Mouse (Mus musculus): Measurements from ENCODE around the gene Tars2. TPM values are rescaled to one million over a fixed set of nuclear protein-coding genes. Genes with fewer than 3 reads are reported as not detected.
"Not testable (repeated sequence)": the region's sequence is repeated elsewhere in the genome, so short reads cannot be mapped to it uniquely, and the experiment has no call there.

Tars2 gene
- polyA plus RNA-seq, 1 experiment from 2014 or later: 28.7 TPM

DNA sequence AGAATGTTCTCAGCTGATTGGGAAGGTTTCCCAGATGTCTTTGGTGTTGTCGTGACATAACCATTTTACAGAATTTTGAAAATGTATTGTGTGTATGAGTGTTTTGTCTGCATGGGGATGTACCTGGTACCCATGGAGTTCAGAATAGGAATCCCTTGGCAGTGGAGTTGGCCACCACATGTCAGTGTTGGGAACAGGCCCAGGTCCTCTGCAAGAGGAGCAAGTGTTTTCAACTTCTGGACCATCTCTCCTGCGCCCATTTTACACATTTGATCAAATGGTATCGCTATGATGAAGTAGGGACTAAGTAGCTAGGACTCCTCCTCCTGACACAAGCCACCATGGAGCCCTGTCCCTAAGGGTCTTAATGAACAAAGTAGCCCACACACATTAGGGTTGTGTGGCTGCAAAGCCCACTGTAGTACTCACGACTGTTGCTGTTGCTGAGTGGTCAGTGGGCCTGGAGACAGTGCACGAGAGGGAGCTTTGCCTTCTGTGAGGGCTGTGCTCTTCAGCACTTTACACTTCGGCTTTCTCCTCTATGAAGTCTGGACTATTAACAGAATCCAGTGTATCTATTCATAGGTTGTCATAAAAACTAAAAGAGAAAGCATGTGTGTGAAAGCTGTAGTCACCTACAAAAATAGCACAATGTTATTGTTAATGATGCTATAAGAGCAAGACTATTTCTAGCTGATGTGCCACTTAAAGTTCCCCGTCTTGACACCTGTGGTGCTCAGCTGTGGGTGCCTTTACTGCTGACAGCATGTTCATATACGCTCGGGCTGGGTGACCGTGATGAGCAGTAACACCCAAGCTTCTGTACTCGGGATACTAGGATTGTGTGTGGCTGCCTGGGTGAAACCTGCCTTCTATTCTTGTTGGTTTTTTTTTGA is 65.0 kb downstream of the Tars2 start:
- Histone ChIP-seq H3K27ac (no peak overlapping the region), H3K4me1 (replicated peaks; ENCODE audit: insufficient read depth, low read length) (peaks cover 11% of the 10 kb centered on the region; the same call in 1 of the 2 replicates), H3K27me3 (ENCODE audit: insufficient read depth, low read length) (no peaks in the 10 kb centered on the region), H3K4me3 (replicated peaks; ENCODE audit: low read depth, low read length) (no peak overlapping the region), H3K36me3 (ENCODE audit: insufficient read depth, low read length) (no peaks in the 10 kb centered on the region), H3K4me2 (ENCODE audit: low read length) (no peak overlapping the region), H3K9ac (ENCODE audit: low read depth, low read length) (no peak overlapping the region), H3K9me3 (replicated peaks; ENCODE audit: low read length) (no peaks in the 10 kb centered on the region)
- WGBS: 92% methylated on average over 11 of the region's 11 CpGs
- TF ChIP-seq CTCF (IDR thresholded peaks at IDR 0.05; ENCODE audit: low read depth): no peak
- ATAC-seq (replicated peaks; ENCODE audit: low FRiP score, low read depth): no peak
- no peak for DNase-seq (ENCODE audit: low spot score)

DNA sequence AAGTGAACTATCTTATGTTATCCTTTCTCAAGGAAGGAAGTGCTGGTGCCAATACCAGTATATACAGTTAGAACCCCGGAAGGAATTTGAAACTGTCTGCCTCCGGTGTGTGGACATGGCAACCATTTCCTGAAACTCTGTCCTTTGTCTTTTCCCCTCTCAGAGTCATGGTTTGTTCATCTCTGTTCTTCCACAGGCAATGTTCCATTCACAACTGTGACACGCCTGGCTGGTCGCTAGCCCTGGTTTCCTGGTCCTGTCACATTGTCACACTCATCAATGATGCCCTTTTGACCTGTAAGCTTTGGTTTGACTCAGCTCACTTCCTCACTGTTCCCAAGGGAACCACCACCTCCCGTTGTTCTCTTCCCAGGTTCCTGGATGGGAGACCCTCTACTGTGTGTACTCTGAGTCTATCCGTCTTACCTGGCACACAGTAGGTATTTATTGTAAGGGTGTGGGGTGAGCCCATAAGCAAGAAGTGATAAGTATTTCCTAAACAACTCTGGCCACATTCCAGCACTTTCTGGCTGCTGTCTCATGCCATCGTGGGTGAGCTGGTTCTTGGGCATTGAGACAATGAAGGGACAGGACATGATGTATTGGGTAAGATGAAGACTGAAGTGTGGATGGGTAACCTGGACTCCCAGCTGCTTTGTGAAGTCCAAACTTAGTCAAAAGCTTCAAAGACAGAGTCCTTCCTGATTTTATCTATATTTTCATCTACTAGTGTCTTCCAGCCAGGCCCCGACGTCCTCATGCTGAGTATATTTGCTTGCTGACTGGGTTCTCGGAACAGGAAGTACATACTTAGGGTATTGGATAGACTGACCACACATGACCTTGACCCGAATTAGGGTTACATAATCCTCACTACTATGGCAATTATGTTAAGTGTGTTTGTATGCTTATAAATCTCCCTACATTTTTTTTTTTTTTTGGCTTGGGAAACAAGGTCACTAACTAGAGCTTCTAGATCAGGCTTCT is 65.9 kb downstream of the Tars2 start:
- 55% methylated on average over 11 of the region's 11 CpGs for WGBS
- no peaks in the 10 kb centered on the region for H3K9me3 ChIP-seq (replicated peaks; ENCODE audit: low read length)
- no peak for TF ChIP-seq CTCF (IDR thresholded peaks at IDR 0.05; ENCODE audit: low read depth)
- H3K27me3 ChIP-seq (ENCODE audit: insufficient read depth, low read length): no peaks in the 10 kb centered on the region
- ATAC-seq (replicated peaks; ENCODE audit: low FRiP score, low read depth) (0 out of 2 replicates have a peak, but pooled peaks have one; percentile 14), DNase-seq (ENCODE audit: low spot score) (no peak)
- no peak overlapping the region for H3K4me3 ChIP-seq (replicated peaks; ENCODE audit: low read depth, low read length)
- peaks cover 14% of the 10 kb centered on the region; the same call in 1 of the 2 replicates for H3K4me1 ChIP-seq (replicated peaks; ENCODE audit: insufficient read depth, low read length)
- no peak overlapping the region for H3K9ac ChIP-seq (ENCODE audit: low read depth, low read length)
- H3K27ac ChIP-seq: peak overlapping the region; percentile 15
- no peak overlapping the region for H3K4me2 ChIP-seq (ENCODE audit: low read length)
- no peaks in the 10 kb centered on the region for H3K36me3 ChIP-seq (ENCODE audit: insufficient read depth, low read length)

DNA sequence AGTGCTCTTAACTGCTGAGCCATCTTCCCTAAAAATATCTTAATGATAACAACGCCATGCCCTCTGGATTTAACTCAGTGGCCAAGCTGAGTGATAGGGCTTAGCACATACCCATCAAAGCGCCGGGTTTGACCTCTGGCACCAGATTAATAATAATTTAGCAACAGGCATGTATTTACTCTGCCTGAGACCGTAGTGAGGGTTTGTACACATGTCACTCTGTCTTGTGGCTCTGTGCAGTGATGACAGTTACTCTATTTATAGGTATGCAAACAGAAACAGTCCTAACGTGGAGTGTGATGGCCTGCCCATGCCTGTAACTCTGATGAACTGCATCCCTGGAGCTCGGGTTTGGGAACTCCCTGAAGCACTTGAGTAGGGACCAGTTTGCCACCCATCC is 67.3 kb downstream of the Tars2 start:
- H3K4me3 ChIP-seq (replicated peaks; ENCODE audit: low read depth, low read length): no peak overlapping the region
- no peak for TF ChIP-seq CTCF (IDR thresholded peaks at IDR 0.05; ENCODE audit: low read depth)
- no peak overlapping the region for H3K4me2 ChIP-seq (ENCODE audit: low read length)
- DNase-seq (ENCODE audit: low spot score): no peak
- no peak overlapping the region for H3K27ac ChIP-seq
- WGBS: 75% methylated on average over 6 of the region's 6 CpGs
- H3K9me3 ChIP-seq (replicated peaks; ENCODE audit: low read length): no peaks in the 10 kb centered on the region
- H3K36me3 ChIP-seq (ENCODE audit: insufficient read depth, low read length): no peaks in the 10 kb centered on the region
- ATAC-seq (replicated peaks; ENCODE audit: low FRiP score, low read depth): no peak
- no peak overlapping the region for H3K9ac ChIP-seq (ENCODE audit: low read depth, low read length)
- no peaks in the 10 kb centered on the region for H3K27me3 ChIP-seq (ENCODE audit: insufficient read depth, low read length)
- peaks cover 23% of the 10 kb centered on the region for H3K4me1 ChIP-seq (replicated peaks; ENCODE audit: insufficient read depth, low read length)

DNA sequence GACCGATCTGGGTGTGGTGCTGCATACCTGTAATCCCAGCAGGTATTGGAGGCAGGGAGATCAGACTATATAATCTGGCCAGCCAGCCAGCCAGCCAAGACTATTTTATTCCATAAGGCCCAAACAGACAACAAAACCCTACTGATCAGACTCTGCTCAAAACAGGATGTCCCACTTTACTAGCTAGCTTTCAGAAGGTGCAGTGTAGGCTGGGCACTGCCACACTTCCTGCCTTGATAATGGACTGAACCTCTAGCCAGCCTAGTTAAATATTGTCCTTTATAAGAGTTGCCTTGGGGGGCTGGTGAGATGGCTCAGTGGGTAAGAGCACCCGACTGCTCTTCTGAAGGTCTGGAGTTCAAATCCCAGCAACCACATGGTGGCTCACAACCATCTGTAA is 69.5 kb downstream of the Tars2 start:
- H3K36me3 ChIP-seq (ENCODE audit: insufficient read depth, low read length); H3K9ac ChIP-seq (ENCODE audit: low read depth, low read length); H3K27me3 ChIP-seq (ENCODE audit: insufficient read depth, low read length); H3K4me2 ChIP-seq (ENCODE audit: low read length); ATAC-seq (replicated peaks; ENCODE audit: low FRiP score, low read depth); DNase-seq (ENCODE audit: low spot score); H3K9me3 ChIP-seq (replicated peaks; ENCODE audit: low read length); H3K4me3 ChIP-seq (replicated peaks; ENCODE audit: low read depth, low read length): not testable (repeated sequence)
- 88% methylated on average over 2 of the region's 2 CpGs for WGBS
- peaks cover 29% of the 10 kb centered on the region for H3K4me1 ChIP-seq (replicated peaks; ENCODE audit: insufficient read depth, low read length)
- H3K27ac ChIP-seq: peak overlapping the region; percentile 3; the same call in 1 of the 2 replicates

Small RNA genes lying within 50 kb of the gene (microRNA-seq; reads per million reads assigned to microRNA genes)
- gene Mir7014: not detected

Other genes starting within 250 kb of the Tars2 start
- gene Ctss, start 233.4 kb downstream of the Tars2 start, polyA plus RNA-seq (2015; fragmentation: Nextera tagmentation; extraction: Ambion mirVana): 22.1 and 24.0 TPM in 2 replicates
- gene Hormad1, start 200.5 kb downstream of the Tars2 start, polyA plus RNA-seq (2015; fragmentation: Nextera tagmentation; extraction: Ambion mirVana): not detected in 2 replicates
- 33.6 and 34.4 TPM in 2 replicates for gene Golph3l, start 171.3 kb downstream of the Tars2 start, polyA plus RNA-seq (2015; fragmentation: Nextera tagmentation; extraction: Ambion mirVana)
- gene Ensa, start 135.2 kb downstream of the Tars2 start, polyA plus RNA-seq (2015; fragmentation: Nextera tagmentation; extraction: Ambion mirVana): 53.8 and 57.3 TPM in 2 replicates
- 60.9 and 70.2 TPM in 2 replicates for gene Mcl1, start 101.4 kb downstream of the Tars2 start, polyA plus RNA-seq (2015; fragmentation: Nextera tagmentation; extraction: Ambion mirVana)
- gene Adamtsl4, start 72.3 kb downstream of the Tars2 start, polyA plus RNA-seq (2015; fragmentation: Nextera tagmentation; extraction: Ambion mirVana): 3.6 TPM in 2 replicates
- 173 and 178 TPM in 2 replicates for gene Ecm1, start 20.6 kb downstream of the Tars2 start, polyA plus RNA-seq (2015; fragmentation: Nextera tagmentation; extraction: Ambion mirVana)
- gene Rprd2, start 58.7 kb upstream of the Tars2 start, polyA plus RNA-seq (2015; fragmentation: Nextera tagmentation; extraction: Ambion mirVana): 15.1 and 17.3 TPM in 2 replicates
- 30.1 and 31.2 TPM in 2 replicates for gene Prpf3, start 95.7 kb upstream of the Tars2 start, polyA plus RNA-seq (2015; fragmentation: Nextera tagmentation; extraction: Ambion mirVana)
- gene Mrps21, start 111.3 kb upstream of the Tars2 start, polyA plus RNA-seq (2015; fragmentation: Nextera tagmentation; extraction: Ambion mirVana): 461 and 494 TPM in 2 replicates
- 1.1 and 1.2 TPM in 2 replicates for gene Ciart, start 122.0 kb upstream of the Tars2 start, polyA plus RNA-seq (2015; fragmentation: Nextera tagmentation; extraction: Ambion mirVana)
- 24.0 and 27.1 TPM in 2 replicates for gene BC028528, start 131.8 kb upstream of the Tars2 start, polyA plus RNA-seq (2015; fragmentation: Nextera tagmentation; extraction: Ambion mirVana)
- gene Aph1a, start 133.8 kb upstream of the Tars2 start, polyA plus RNA-seq (2015; fragmentation: Nextera tagmentation; extraction: Ambion mirVana): 48.7 and 55.5 TPM in 2 replicates
- gene Car14, start 144.5 kb upstream of the Tars2 start, polyA plus RNA-seq (2015; fragmentation: Nextera tagmentation; extraction: Ambion mirVana): 12.9 and 15.2 TPM in 2 replicates
- gene Anp32e, start 169.0 kb upstream of the Tars2 start, polyA plus RNA-seq (2015; fragmentation: Nextera tagmentation; extraction: Ambion mirVana): 128 and 151 TPM in 2 replicates
- 41.5 and 42.5 TPM in 2 replicates for gene Plekho1, start 235.8 kb upstream of the Tars2 start, polyA plus RNA-seq (2015; fragmentation: Nextera tagmentation; extraction: Ambion mirVana)